Mouse (Mus musculus): ENCODE data around the gene Bhlhe40. TPM values are rescaled to one million over a fixed set of nuclear protein-coding genes. Genes with fewer than 3 reads are reported as not detected.

The Bhlhe40 gene
- total RNA-seq (2021) (10 to 100 TPM; 31.1 to 64.6 TPM), polyA plus RNA-seq (2012; rRNA removed) (21.2 and 27.9 TPM in 2 replicates)
- long read RNA-seq, transcript Bhlhe40-201 (5 exons, 3,113 nt): major isoform, 33 of 37 reads
- long read RNA-seq, partial matches to known transcripts: 0 of 37 reads
- long read RNA-seq, other reads (novel, unspliced or antisense): 2 of 37 reads

GRCm38 (mm10) chr6:108660206-108660877, at the start of gene Bhlhe40:
Gene Bhlhe40 (plus strand): TSS chr6:108660629.
- 1% methylated on average over 40 of the region's 43 CpGs for WGBS
- no peaks in the 10 kb centered on the region for H3K79me2 ChIP-seq (replicated peaks; ENCODE audit: control insufficient read depth, insufficient read depth, low read length)
- peak within 1 kb of the TSS; percentile 99 for H3K27ac ChIP-seq
- H3K9ac ChIP-seq (ENCODE audit: low read depth, low read length): peak within 1 kb of the TSS; percentile 87
- peak; percentile 88 to 95 for DNase-seq
- H3K4me1 ChIP-seq (ENCODE audit: control insufficient read depth, insufficient read depth, low read length): peaks cover 9% of the 10 kb centered on the region
- peak; percentile 80; the same call in 1 of the 2 replicates for TF ChIP-seq EP300 (IDR thresholded peaks at IDR 0.05; ENCODE audit: insufficient read depth, low read depth, low read length)
- TF ChIP-seq POLR2A (IDR thresholded peaks at IDR 0.05; ENCODE audit: insufficient read depth, low read depth, low read length): peak; percentile 95
- no peak for TF ChIP-seq CTCF (IDR thresholded peaks at IDR 0.05)
- intact Hi-C loops (cut with DNase I): loop anchor here (1.0 to 5.0 kb wide), 7 partner anchors 8 to 563 kb away; partner anchors contain the start of genes Edem1 and Itpr1
- H3K27me3 ChIP-seq (ENCODE audit: control insufficient read depth, insufficient read depth, low read length): no peaks in the 10 kb centered on the region
- H3K36me3 ChIP-seq (ENCODE audit: control insufficient read depth, insufficient read depth, low read length): peaks cover 24% of the 10 kb centered on the region
- H3K4me3 ChIP-seq: peak within 1 kb of the TSS; percentile 93

DNA sequence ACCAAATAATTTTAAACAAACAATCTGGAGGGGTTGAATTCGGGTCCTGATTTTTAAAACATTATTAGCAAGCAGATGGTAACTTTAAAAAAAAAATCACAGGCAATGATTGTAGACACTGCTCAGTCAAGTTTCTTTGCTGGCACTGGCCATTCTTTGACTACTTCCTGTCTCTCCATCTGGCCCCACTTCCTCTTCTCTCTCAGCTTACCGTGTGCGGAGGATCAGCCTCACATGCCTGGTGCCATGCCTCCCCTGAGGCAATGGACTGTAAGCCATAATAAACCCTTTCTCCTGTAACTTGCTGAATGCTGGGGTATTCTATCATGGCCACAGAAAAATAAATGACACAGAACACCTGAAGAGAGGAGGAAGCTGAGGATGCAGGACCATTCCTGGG, 48.8 kb upstream of the Bhlhe40 start:
- Histone ChIP-seq H3K27me3 (ENCODE audit: control insufficient read depth, insufficient read depth, low read length) (no peaks in the 10 kb centered on the region), H3K36me3 (ENCODE audit: control insufficient read depth, insufficient read depth, low read length) (no peaks in the 10 kb centered on the region), H3K79me2 (replicated peaks; ENCODE audit: control insufficient read depth, insufficient read depth, low read length) (no peaks in the 10 kb centered on the region), H3K9ac (ENCODE audit: low read depth, low read length) (no peak overlapping the region), H3K27ac (no peak overlapping the region), H3K4me3 (no peak overlapping the region), H3K4me1 (ENCODE audit: control insufficient read depth, insufficient read depth, low read length) (peaks cover 1% of the 10 kb centered on the region; the same call in 1 of the 2 replicates)
- TF ChIP-seq EP300 (IDR thresholded peaks at IDR 0.05; ENCODE audit: insufficient read depth, low read depth, low read length): no peak
- TF ChIP-seq POLR2A (IDR thresholded peaks at IDR 0.05; ENCODE audit: insufficient read depth, low read depth, low read length): no peak
- WGBS: 47% methylated on average over 3 of the region's 3 CpGs
- intact Hi-C loops (cut with DNase I): no loop called here
- no peak for DNase-seq

DNA sequence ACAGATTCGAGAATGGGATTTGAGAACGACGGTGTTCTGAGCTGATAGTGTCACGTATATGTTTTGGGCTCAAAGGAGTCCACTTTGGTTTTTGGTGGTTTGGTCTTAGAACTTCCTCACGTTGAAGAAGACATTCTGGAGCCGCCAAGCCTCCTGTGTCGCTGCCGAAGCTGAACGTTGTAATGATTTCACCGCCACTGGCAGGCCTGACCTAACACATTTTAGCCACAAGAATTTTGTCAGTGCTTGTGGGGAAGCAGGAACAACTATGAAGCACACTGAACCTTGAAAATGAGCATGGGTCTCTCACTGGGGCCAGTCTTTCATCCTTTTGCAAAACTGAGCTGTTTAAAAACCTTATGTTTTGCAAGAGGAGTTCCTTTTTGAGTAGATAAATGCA, 42.4 kb upstream of the Bhlhe40 start:
- no peak for DNase-seq
- Histone ChIP-seq H3K27me3 (ENCODE audit: control insufficient read depth, insufficient read depth, low read length) (no peaks in the 10 kb centered on the region), H3K79me2 (replicated peaks; ENCODE audit: control insufficient read depth, insufficient read depth, low read length) (no peaks in the 10 kb centered on the region), H3K4me1 (ENCODE audit: control insufficient read depth, insufficient read depth, low read length) (no peaks in the 10 kb centered on the region), H3K36me3 (ENCODE audit: control insufficient read depth, insufficient read depth, low read length) (no peaks in the 10 kb centered on the region), H3K4me3 (no peak overlapping the region), H3K27ac (no peak overlapping the region), H3K9ac (ENCODE audit: low read depth, low read length) (no peak overlapping the region)
- intact Hi-C loops (cut with DNase I): no loop called here
- TF ChIP-seq POLR2A (IDR thresholded peaks at IDR 0.05; ENCODE audit: insufficient read depth, low read depth, low read length) (no peak), CTCF (IDR thresholded peaks at IDR 0.05) (no peak), EP300 (IDR thresholded peaks at IDR 0.05; ENCODE audit: insufficient read depth, low read depth, low read length) (no peak)
- 84% methylated on average over 10 of the region's 10 CpGs for WGBS

GRCm38 (mm10) chr6:108623028-108623565, 37.3 kb upstream of the Bhlhe40 start:
- no peak for DNase-seq
- no peak overlapping the region for H3K9ac ChIP-seq (ENCODE audit: low read depth, low read length)
- no peaks in the 10 kb centered on the region for H3K36me3 ChIP-seq (ENCODE audit: control insufficient read depth, insufficient read depth, low read length)
- H3K27me3 ChIP-seq (ENCODE audit: control insufficient read depth, insufficient read depth, low read length): no peaks in the 10 kb centered on the region
- no peak for TF ChIP-seq POLR2A (IDR thresholded peaks at IDR 0.05; ENCODE audit: insufficient read depth, low read depth, low read length)
- no peak for TF ChIP-seq CTCF (IDR thresholded peaks at IDR 0.05)
- H3K4me3 ChIP-seq: no peak overlapping the region
- H3K27ac ChIP-seq: no peak overlapping the region
- intact Hi-C loops (cut with DNase I): no loop called here
- no peaks in the 10 kb centered on the region for H3K79me2 ChIP-seq (replicated peaks; ENCODE audit: control insufficient read depth, insufficient read depth, low read length)
- WGBS: 87% methylated on average over 4 of the region's 4 CpGs
- H3K4me1 ChIP-seq (ENCODE audit: control insufficient read depth, insufficient read depth, low read length): no peaks in the 10 kb centered on the region

- Histone ChIP-seq H3K27me3 (ENCODE audit: control insufficient read depth, insufficient read depth, low read length) (no peaks in the 10 kb centered on the region), H3K79me2 (replicated peaks; ENCODE audit: control insufficient read depth, insufficient read depth, low read length) (no peaks in the 10 kb centered on the region), H3K27ac (no peak overlapping the region), H3K4me3 (no peak overlapping the region), H3K9ac (ENCODE audit: low read depth, low read length) (no peak overlapping the region), H3K4me1 (ENCODE audit: control insufficient read depth, insufficient read depth, low read length) (no peaks in the 10 kb centered on the region), H3K36me3 (ENCODE audit: control insufficient read depth, insufficient read depth, low read length) (no peaks in the 10 kb centered on the region)
- intact Hi-C loops (cut with DNase I): no loop called here
- TF ChIP-seq POLR2A (IDR thresholded peaks at IDR 0.05; ENCODE audit: insufficient read depth, low read depth, low read length): no peak
- TF ChIP-seq EP300 (IDR thresholded peaks at IDR 0.05; ENCODE audit: insufficient read depth, low read depth, low read length): no peak
- TF ChIP-seq CTCF (IDR thresholded peaks at IDR 0.05): no peak
- DNase-seq: no peak
- WGBS: 88% methylated on average over 4 of the region's 4 CpGs
Measured at GRCm38 (mm10) chr6:108624915-108625314, 35.5 kb upstream of the Bhlhe40 start.

GRCm38 (mm10) chr6:108630701-108631100, 29.7 kb upstream of the Bhlhe40 start:
- Histone ChIP-seq H3K4me3 (no peak overlapping the region), H3K9ac (ENCODE audit: low read depth, low read length) (no peak overlapping the region), H3K79me2 (replicated peaks; ENCODE audit: control insufficient read depth, insufficient read depth, low read length) (no peaks in the 10 kb centered on the region), H3K36me3 (ENCODE audit: control insufficient read depth, insufficient read depth, low read length) (no peaks in the 10 kb centered on the region), H3K27ac (no peak overlapping the region), H3K4me1 (ENCODE audit: control insufficient read depth, insufficient read depth, low read length) (no peaks in the 10 kb centered on the region), H3K27me3 (ENCODE audit: control insufficient read depth, insufficient read depth, low read length) (no peaks in the 10 kb centered on the region)
- intact Hi-C loops (cut with DNase I): no loop called here
- peak in 1 of 2 experiments; percentile 27 for DNase-seq
- no peak for TF ChIP-seq POLR2A (IDR thresholded peaks at IDR 0.05; ENCODE audit: insufficient read depth, low read depth, low read length)
- TF ChIP-seq EP300 (IDR thresholded peaks at IDR 0.05; ENCODE audit: insufficient read depth, low read depth, low read length): no peak
- no peak for TF ChIP-seq CTCF (IDR thresholded peaks at IDR 0.05)

Data from heart, adult 2 months (tissue).